Mouse (Mus musculus): ENCODE data around the gene Frmpd1. TPM values are rescaled to one million over a fixed set of nuclear protein-coding genes. Genes with fewer than 3 reads are reported as not detected.

The Frmpd1 gene
- 0.91 TPM for polyA plus RNA-seq (2014; fragmentation: Illumina TruSeq; extraction: RNeasy Lipid Tissue Mini Kit (QIAGEN cat#74804); ENCODE audit: insufficient read depth, low read depth, low replicate concordance)

DNA sequence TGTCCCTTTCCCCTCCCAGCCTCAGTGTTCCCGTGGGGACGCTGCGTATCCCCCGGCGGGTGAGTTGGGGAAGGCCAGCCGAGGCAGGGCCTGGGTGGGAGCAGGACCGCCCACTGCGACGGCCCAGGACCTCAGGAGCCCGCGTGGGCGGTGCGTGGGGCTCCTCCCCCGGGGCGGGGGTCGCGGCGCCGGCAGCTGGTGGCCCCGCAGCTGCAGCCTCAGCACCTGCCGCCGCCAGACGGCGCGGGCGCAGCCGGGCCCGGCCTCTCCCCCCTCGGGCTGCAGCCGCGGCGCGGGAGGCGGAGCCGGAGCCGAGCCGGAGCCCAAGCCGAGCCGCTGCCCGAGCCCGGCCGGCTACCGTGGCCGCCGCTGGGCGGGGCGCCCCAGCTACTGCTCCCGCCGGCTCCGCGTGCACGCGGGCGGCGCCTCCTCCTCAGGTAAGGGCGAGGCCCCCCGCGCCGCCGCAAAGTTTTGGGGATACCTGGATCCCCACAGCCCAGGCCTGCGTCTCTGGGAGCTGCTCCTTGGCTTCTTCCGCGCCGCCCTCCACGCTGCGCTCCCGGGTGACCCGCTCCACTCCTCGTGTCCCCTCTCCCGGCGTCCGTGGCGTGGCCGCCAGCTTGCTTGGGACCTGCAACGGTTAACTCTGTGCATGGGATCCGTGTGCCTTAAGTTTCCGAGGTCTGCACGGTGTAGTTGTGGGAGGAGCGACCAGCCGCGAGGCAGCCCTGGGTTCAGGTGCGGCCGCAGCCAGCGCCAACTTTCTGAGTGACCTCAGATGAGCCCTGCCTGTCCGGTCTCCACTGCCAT lies at the start of gene Frmpd1:
TSS of gene Frmpd1 (plus strand) at position 355 of the 810 bp plus-strand sequence.

DNA sequence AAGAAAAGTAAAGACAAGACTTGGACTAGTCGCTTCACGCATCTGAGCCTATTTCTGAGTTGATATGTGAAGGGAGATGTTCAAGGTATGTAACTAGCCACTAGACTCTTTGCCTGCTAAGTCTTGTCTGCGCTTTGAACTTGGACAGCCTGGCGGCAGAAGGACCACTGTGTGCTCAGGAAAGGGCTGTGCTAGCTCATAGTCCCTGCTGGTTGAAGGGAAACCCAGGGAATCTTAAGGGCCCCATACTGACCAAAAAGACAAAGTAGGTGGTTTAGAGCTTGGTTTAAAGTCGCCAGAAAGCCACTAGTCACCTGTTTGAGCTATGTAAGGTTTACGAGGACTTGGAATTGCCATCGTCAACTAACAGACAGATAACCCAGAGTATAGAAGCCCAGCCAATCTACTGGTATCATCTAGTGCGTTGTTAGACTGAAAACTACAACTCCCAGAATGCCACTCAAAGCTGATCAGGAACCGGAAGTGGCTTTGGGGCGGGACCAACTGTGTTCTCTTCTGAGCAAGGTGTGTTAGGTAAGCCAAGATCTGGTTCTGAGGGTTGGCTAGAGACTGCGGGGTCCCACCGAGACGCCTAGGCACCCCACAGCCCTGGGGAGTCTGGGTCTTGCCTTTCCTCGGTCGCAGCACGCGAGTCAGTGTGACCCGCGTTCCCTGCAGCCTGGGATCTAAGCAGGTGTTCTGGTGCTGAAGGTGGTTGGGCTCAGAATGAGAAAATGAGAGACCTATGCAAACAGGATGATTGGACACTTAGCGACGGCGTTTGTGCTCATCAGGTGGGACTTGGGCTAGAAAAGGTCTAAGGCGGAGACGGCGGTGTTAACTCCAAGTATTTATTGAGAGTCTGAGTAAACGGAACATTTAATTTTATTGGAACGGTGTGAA lies 112.2 kb downstream of the Frmpd1 start, which contains the start of gene Trmt10b:
TSS of gene Trmt10b (plus strand) at position 466 of the 903 bp plus-strand sequence.

Other genes with a start within 250 kb of the Frmpd1 start
- 19.0 TPM for gene Grhpr, start 203.5 kb upstream of the Frmpd1 start, polyA plus RNA-seq (2014; fragmentation: Illumina TruSeq; extraction: RNeasy Lipid Tissue Mini Kit (QIAGEN cat#74804); ENCODE audit: insufficient read depth, low read depth, low replicate concordance)
- 3.0 TPM for gene Zbtb5, start 172.5 kb upstream of the Frmpd1 start, polyA plus RNA-seq (2014; fragmentation: Illumina TruSeq; extraction: RNeasy Lipid Tissue Mini Kit (QIAGEN cat#74804); ENCODE audit: insufficient read depth, low read depth, low replicate concordance)
- gene Polr1e, start 166.3 kb upstream of the Frmpd1 start, polyA plus RNA-seq (2014; fragmentation: Illumina TruSeq; extraction: RNeasy Lipid Tissue Mini Kit (QIAGEN cat#74804); ENCODE audit: insufficient read depth, low read depth, low replicate concordance): 8.7 TPM
- 4.2 TPM for gene Fbxo10, start 100.3 kb upstream of the Frmpd1 start, polyA plus RNA-seq (2014; fragmentation: Illumina TruSeq; extraction: RNeasy Lipid Tissue Mini Kit (QIAGEN cat#74804); ENCODE audit: insufficient read depth, low read depth, low replicate concordance)
- gene Tomm5, start 76.8 kb upstream of the Frmpd1 start, polyA plus RNA-seq (2014; fragmentation: Illumina TruSeq; extraction: RNeasy Lipid Tissue Mini Kit (QIAGEN cat#74804); ENCODE audit: insufficient read depth, low read depth, low replicate concordance): 145 TPM
- 9.9 TPM for gene Trmt10b, start 112.3 kb downstream of the Frmpd1 start, polyA plus RNA-seq (2014; fragmentation: Illumina TruSeq; extraction: RNeasy Lipid Tissue Mini Kit (QIAGEN cat#74804); ENCODE audit: insufficient read depth, low read depth, low replicate concordance)
- 8.1 TPM for gene Dcaf10, start 157.2 kb downstream of the Frmpd1 start, polyA plus RNA-seq (2014; fragmentation: Illumina TruSeq; extraction: RNeasy Lipid Tissue Mini Kit (QIAGEN cat#74804); ENCODE audit: insufficient read depth, low read depth, low replicate concordance)
- gene Exosc3, start 157.9 kb downstream of the Frmpd1 start, polyA plus RNA-seq (2014; fragmentation: Illumina TruSeq; extraction: RNeasy Lipid Tissue Mini Kit (QIAGEN cat#74804); ENCODE audit: insufficient read depth, low read depth, low replicate concordance): 31.0 TPM
- gene Slc25a51, start 223.9 kb downstream of the Frmpd1 start, polyA plus RNA-seq (2014; fragmentation: Illumina TruSeq; extraction: RNeasy Lipid Tissue Mini Kit (QIAGEN cat#74804); ENCODE audit: insufficient read depth, low read depth, low replicate concordance): 35.8 TPM

Measured in lung, adult 10 weeks (tissue).